Mouse (Mus musculus): ENCODE results near the gene Pgr. TPM values are rescaled to one million over a fixed set of nuclear protein-coding genes. Genes with fewer than 3 reads are reported as not detected.

The Pgr gene
- polyA plus RNA-seq (2012; ENCODE audit: insufficient read depth, insufficient read length, missing spikeins), result not detected in 2 replicates

GRCm38 (mm10) chr9:8899616-8900202 lies at the start of gene Pgr:
Gene Pgr, plus strand, starts transcription at chr9:8899833.
- Histone ChIP-seq H3K4me1 (ENCODE audit: control insufficient read depth, insufficient read depth, insufficient read length, low read length) (no peaks in the 10 kb centered on the region; the same call in 1 of the 2 replicates), H3K27ac (replicated peaks; ENCODE audit: low read depth, low read length) (no peak within 1 kb of the TSS), H3K4me3 (ENCODE audit: insufficient read depth, low read depth, low read length) (peak within 1 kb of the TSS; percentile 34)

GRCm38 (mm10) chr9:8857455-8857854 lies 42.2 kb upstream of the Pgr start:
- no peak overlapping the region for H3K4me3 ChIP-seq (ENCODE audit: insufficient read depth, low read depth, low read length)
- no peaks in the 10 kb centered on the region for H3K4me1 ChIP-seq (ENCODE audit: control insufficient read depth, insufficient read depth, insufficient read length, low read length)
- H3K27ac ChIP-seq (replicated peaks; ENCODE audit: low read depth, low read length), result no peak overlapping the region

- Histone ChIP-seq H3K4me3 (ENCODE audit: insufficient read depth, low read depth, low read length) (no peak overlapping the region), H3K4me1 (ENCODE audit: control insufficient read depth, insufficient read depth, insufficient read length, low read length) (no peaks in the 10 kb centered on the region), H3K27ac (replicated peaks; ENCODE audit: low read depth, low read length) (no peak overlapping the region)
Observed at GRCm38 (mm10) chr9:8868511-8868910, 31.1 kb upstream of the Pgr start.

- H3K4me3 ChIP-seq (ENCODE audit: insufficient read depth, low read depth, low read length), result no peak overlapping the region
- H3K4me1 ChIP-seq (ENCODE audit: control insufficient read depth, insufficient read depth, insufficient read length, low read length), result no peaks in the 10 kb centered on the region; the same call in 1 of the 2 replicates
- H3K27ac ChIP-seq (replicated peaks; ENCODE audit: low read depth, low read length), result no peak overlapping the region
Observed at GRCm38 (mm10) chr9:8895205-8895604, 4.4 kb upstream of the Pgr start.

- H3K4me1 ChIP-seq (ENCODE audit: control insufficient read depth, insufficient read depth, insufficient read length, low read length), result no peaks in the 10 kb centered on the region; the same call in 1 of the 2 replicates
- H3K27ac ChIP-seq (replicated peaks; ENCODE audit: low read depth, low read length), result no peak overlapping the region
- peak overlapping the region; percentile 34 for H3K4me3 ChIP-seq (ENCODE audit: insufficient read depth, low read depth, low read length)
Observed at GRCm38 (mm10) chr9:8900203-8901012, 775 bp downstream of the Pgr start.

- no peaks in the 10 kb centered on the region; the same call in 1 of the 2 replicates for H3K4me1 ChIP-seq (ENCODE audit: control insufficient read depth, insufficient read depth, insufficient read length, low read length)
- no peak overlapping the region for H3K27ac ChIP-seq (replicated peaks; ENCODE audit: low read depth, low read length)
- peak overlapping the region; percentile 34 for H3K4me3 ChIP-seq (ENCODE audit: insufficient read depth, low read depth, low read length)
Observed at GRCm38 (mm10) chr9:8901013-8901646, 1.5 kb downstream of the Pgr start.

GRCm38 (mm10) chr9:8901647-8902131 lies 2.1 kb downstream of the Pgr start:
- peak overlapping the region; percentile 12; the same call in 1 of the 2 replicates for H3K4me3 ChIP-seq (ENCODE audit: insufficient read depth, low read depth, low read length)
- H3K4me1 ChIP-seq (ENCODE audit: control insufficient read depth, insufficient read depth, insufficient read length, low read length), result no peaks in the 10 kb centered on the region; the same call in 1 of the 2 replicates
- no peak overlapping the region for H3K27ac ChIP-seq (replicated peaks; ENCODE audit: low read depth, low read length)

- Histone ChIP-seq H3K4me3 (ENCODE audit: insufficient read depth, low read depth, low read length) (no peak overlapping the region), H3K27ac (replicated peaks; ENCODE audit: low read depth, low read length) (no peak overlapping the region), H3K4me1 (ENCODE audit: control insufficient read depth, insufficient read depth, insufficient read length, low read length) (no peaks in the 10 kb centered on the region; the same call in 1 of the 2 replicates)
Observed at GRCm38 (mm10) chr9:8902277-8902676, 2.6 kb downstream of the Pgr start.

- Histone ChIP-seq H3K4me1 (ENCODE audit: control insufficient read depth, insufficient read depth, insufficient read length, low read length) (no peaks in the 10 kb centered on the region), H3K4me3 (ENCODE audit: insufficient read depth, low read depth, low read length) (no peak overlapping the region), H3K27ac (replicated peaks; ENCODE audit: low read depth, low read length) (no peak overlapping the region)
Observed at GRCm38 (mm10) chr9:8927561-8927960, 27.9 kb downstream of the Pgr start.

GRCm38 (mm10) chr9:8937753-8938152 lies 38.1 kb downstream of the Pgr start:
- Histone ChIP-seq H3K4me1 (ENCODE audit: control insufficient read depth, insufficient read depth, insufficient read length, low read length) (no peaks in the 10 kb centered on the region), H3K27ac (replicated peaks; ENCODE audit: low read depth, low read length) (no peak overlapping the region), H3K4me3 (ENCODE audit: insufficient read depth, low read depth, low read length) (no peak overlapping the region)

- H3K4me3 ChIP-seq (ENCODE audit: insufficient read depth, low read depth, low read length), result no peak overlapping the region
- no peaks in the 10 kb centered on the region for H3K4me1 ChIP-seq (ENCODE audit: control insufficient read depth, insufficient read depth, insufficient read length, low read length)
- no peak overlapping the region for H3K27ac ChIP-seq (replicated peaks; ENCODE audit: low read depth, low read length)
Observed at GRCm38 (mm10) chr9:8953306-8953705, 53.7 kb downstream of the Pgr start.

- Histone ChIP-seq H3K4me3 (ENCODE audit: insufficient read depth, low read depth, low read length) (no peak overlapping the region), H3K4me1 (ENCODE audit: control insufficient read depth, insufficient read depth, insufficient read length, low read length) (no peaks in the 10 kb centered on the region), H3K27ac (replicated peaks; ENCODE audit: low read depth, low read length) (no peak overlapping the region)
Observed at GRCm38 (mm10) chr9:8964512-8965133, 65.0 kb downstream of the Pgr start.

GRCm38 (mm10) chr9:8970240-8970639 lies 70.6 kb downstream of the Pgr start:
- H3K4me1 ChIP-seq (ENCODE audit: control insufficient read depth, insufficient read depth, insufficient read length, low read length), result no peaks in the 10 kb centered on the region
- no peak overlapping the region for H3K4me3 ChIP-seq (ENCODE audit: insufficient read depth, low read depth, low read length)
- no peak overlapping the region for H3K27ac ChIP-seq (replicated peaks; ENCODE audit: low read depth, low read length)

GRCm38 (mm10) chr9:8971491-8971890 lies 71.9 kb downstream of the Pgr start, which contains the start of gene Gm16485:
Gene Gm16485, plus strand, starts transcription at chr9:8971791.
- Histone ChIP-seq H3K4me1 (ENCODE audit: control insufficient read depth, insufficient read depth, insufficient read length, low read length) (no peaks in the 10 kb centered on the region), H3K4me3 (ENCODE audit: insufficient read depth, low read depth, low read length) (no peak within 1 kb of the TSS), H3K27ac (replicated peaks; ENCODE audit: low read depth, low read length) (no peak within 1 kb of the TSS)

GRCm38 (mm10) chr9:8977775-8978174 lies 78.1 kb downstream of the Pgr start:
- no peaks in the 10 kb centered on the region for H3K4me1 ChIP-seq (ENCODE audit: control insufficient read depth, insufficient read depth, insufficient read length, low read length)
- no peak overlapping the region for H3K4me3 ChIP-seq (ENCODE audit: insufficient read depth, low read depth, low read length)
- no peak overlapping the region for H3K27ac ChIP-seq (replicated peaks; ENCODE audit: low read depth, low read length)
